Mouse (Mus musculus) spleen, adult 2 months (tissue): ENCODE measurements at regions not wholly inside any gene's neighbourhood (a gene's known extent, or its start where the extent isn't known, plus 50 kb on each side); places are given as distances from the start of the nearest gene placed in this dataset.

ENCODE experiments used
- DNase-seq, 2 experiments: peaks; one replicate each; pipeline versions ENCODE4 v3.0.0 to v3.0.0-alpha.2; 2012 to 2021; ENCODE audit warnings: low spot score in 2 of 2, low read depth in 1 of 2
- H3K27ac ChIP-seq: fragments of 200-500 bp; 2 replicates; pipeline ENCODE4 v1.5.1; 2012; ENCODE audit warnings: low read length, inconsistent platforms; ENCODE audit not compliant: insufficient read depth
- H3K27me3 ChIP-seq: fragments of 200-500 bp; 2 replicates; pipeline ENCODE4 v1.6.1; 2012; ENCODE audit warnings: mild to moderate bottlenecking, moderate library complexity, low read length, inconsistent platforms; ENCODE audit not compliant: control insufficient read depth, insufficient read depth
- H3K36me3 ChIP-seq: fragments of 200-500 bp; 2 replicates; pipeline ENCODE4 v1.6.1; 2012; ENCODE audit warnings: mild to moderate bottlenecking, low read length, inconsistent platforms; ENCODE audit not compliant: control insufficient read depth, insufficient read depth
- H3K4me1 ChIP-seq: fragments of 200-500 bp; 2 replicates; pipeline ENCODE4 v1.6.1; 2011; ENCODE audit warnings: inconsistent platforms; ENCODE audit not compliant: control insufficient read depth, insufficient read depth, insufficient read length
- H3K4me3 ChIP-seq: fragments of 200-500 bp; 2 replicates; pipeline ENCODE4 v1.5.1; 2011; ENCODE audit warnings: mild to moderate bottlenecking, inconsistent platforms; ENCODE audit not compliant: insufficient read depth, insufficient read length; ENCODE audit errors: extremely low read depth
- CTCF ChIP-seq: fragments of 200-500 bp; IDR thresholded peaks from 2 replicates; pipeline ENCODE4 v1.5.1; 2011; ENCODE audit warnings: mild to moderate bottlenecking, inconsistent platforms; ENCODE audit not compliant: insufficient read depth, insufficient read length, insufficient replicate concordance; ENCODE audit errors: extremely low read depth
- POLR2A ChIP-seq: fragments of 200-500 bp; IDR thresholded peaks from 2 replicates; pipeline ENCODE4 v1.6.1; 2011; ENCODE audit warnings: low read depth, low read length, inconsistent platforms
- WGBS: fragments of 180-500 bp; shearing (Covaris S2); methylation state at CpG from one replicate; pipeline ENCODE4 v1.1.7; 2018; 5-methylcytosine and 5-hydroxymethylcytosine counted together

GRCm38 (mm10) chr5:39181616-39182402, 305.2 kb upstream of the Clnk start:
- Histone ChIP-seq H3K4me1 (no peaks in the 10 kb centered on the region), H3K27me3 (no peaks in the 10 kb centered on the region), H3K36me3 (no peaks in the 10 kb centered on the region), H3K27ac (no peak overlapping the region), H3K4me3 (no peak overlapping the region)
- TF ChIP-seq CTCF (no peak), POLR2A (no peak)
- 78% methylated on average over 2 of the region's 2 CpGs for WGBS
- DNase-seq = no peak

- 36% methylated on average over 4 of the region's 4 CpGs for WGBS
- no peaks in the 10 kb centered on the region for H3K27me3 ChIP-seq
Observed at GRCm38 (mm10) chr5:39181028-39181427, 304.4 kb upstream of the Clnk start.

GRCm38 (mm10) chr5:39177891-39178290, 301.3 kb upstream of the Clnk start:
- Histone ChIP-seq H3K27ac (no peak overlapping the region), H3K36me3 (no peaks in the 10 kb centered on the region), H3K27me3 (no peaks in the 10 kb centered on the region), H3K4me1 (no peaks in the 10 kb centered on the region), H3K4me3 (no peak overlapping the region)
- TF ChIP-seq CTCF (no peak), POLR2A (no peak)
- WGBS = 92% methylated on average over 2 of the region's 2 CpGs
- no peak for DNase-seq

More at GRCm38 (mm10) chr5:39181028-39181427, 304.4 kb upstream of the Clnk start:
- Histone ChIP-seq H3K36me3 (no peaks in the 10 kb centered on the region), H3K4me3 (no peak overlapping the region), H3K4me1 (no peaks in the 10 kb centered on the region), H3K27ac (no peak overlapping the region)
- TF ChIP-seq CTCF (no peak), POLR2A (no peak)
- no peak for DNase-seq

GRCm38 (mm10) chr5:39176906-39177305, 300.3 kb upstream of the Clnk start:
- no peak overlapping the region for H3K27ac ChIP-seq
- H3K27me3 ChIP-seq = no peaks in the 10 kb centered on the region
- DNase-seq = no peak
- H3K4me1 ChIP-seq = no peaks in the 10 kb centered on the region
- WGBS = 91% methylated on average over 2 of the region's 2 CpGs
- no peaks in the 10 kb centered on the region for H3K36me3 ChIP-seq
- TF ChIP-seq CTCF = no peak
- no peak for TF ChIP-seq POLR2A
- H3K4me3 ChIP-seq = no peak overlapping the region

- DNase-seq = no peak
- WGBS = 93% methylated on average over 3 of the region's 3 CpGs
Observed at GRCm38 (mm10) chr5:39173491-39173890, 296.9 kb upstream of the Clnk start.

GRCm38 (mm10) chr5:39159651-39160050, 283.0 kb upstream of the Clnk start:
- H3K4me1 ChIP-seq = peaks cover 2% of the 10 kb centered on the region; the same call in 1 of the 2 replicates
- H3K4me3 ChIP-seq = no peak overlapping the region
- DNase-seq = no peak
- no peaks in the 10 kb centered on the region for H3K36me3 ChIP-seq
- H3K27ac ChIP-seq = no peak overlapping the region
- no peaks in the 10 kb centered on the region for H3K27me3 ChIP-seq
- TF ChIP-seq CTCF (no peak), POLR2A (no peak)
- WGBS = 90% methylated on average over 3 of the region's 3 CpGs

More at GRCm38 (mm10) chr5:39173491-39173890, 296.9 kb upstream of the Clnk start:
- H3K36me3 ChIP-seq = no peaks in the 10 kb centered on the region
- H3K4me1 ChIP-seq = no peaks in the 10 kb centered on the region
- H3K4me3 ChIP-seq = no peak overlapping the region
- TF ChIP-seq CTCF = no peak
- TF ChIP-seq POLR2A = no peak
- H3K27me3 ChIP-seq = no peaks in the 10 kb centered on the region
- H3K27ac ChIP-seq = no peak overlapping the region

GRCm38 (mm10) chr5:39155763-39156162, 279.2 kb upstream of the Clnk start:
- 47% methylated on average over 1 of the region's 1 CpGs for WGBS
- DNase-seq = peak in 1 of 2 experiments; percentile 3
- H3K4me3 ChIP-seq = no peak overlapping the region
- no peak for TF ChIP-seq CTCF
- no peak for TF ChIP-seq POLR2A
- H3K27ac ChIP-seq = no peak overlapping the region
- H3K4me1 ChIP-seq = peaks cover 4% of the 10 kb centered on the region
- H3K36me3 ChIP-seq = no peaks in the 10 kb centered on the region
- no peaks in the 10 kb centered on the region for H3K27me3 ChIP-seq
